In genomic region chr16:44408290-44408689, GRCm38 (mm10) we compare ENCODE assay signal across 25 mouse cellular contexts. TPM values are rescaled to one million over a fixed set of nuclear protein-coding genes. Genes with fewer than 3 reads are reported as not detected.
DNase-seq lines count a peak whose midpoint lies in the region; ATAC-seq and TF ChIP-seq lines count a peak whose summit lies in the region.
"Had no signal": no experiment of that assay in that cellular context is flagged by ENCODE, and none has a peak within 500 bp of the region (broad histone marks: within the 10 kb centered on the region; RNA-seq: fewer than 3 reads in every experiment).

No protein-coding gene starts in this region.

- H3K4me3 ChIP-seq in left cerebral cortex, adult 2 months, result no peak overlapping the region
- H3K4me3 ChIP-seq in heart, adult 2 months, result no peak overlapping the region

- no peak for TF ChIP-seq POLR2A in heart, adult 2 months (IDR thresholded peaks at IDR 0.05; ENCODE audit: insufficient read depth, low read depth, low read length)

- no peak for TF ChIP-seq CTCF in left cerebral cortex, adult 2 months (IDR thresholded peaks at IDR 0.05)
- TF ChIP-seq CTCF in heart, adult 2 months (IDR thresholded peaks at IDR 0.05), result no peak

- H3K36me3 ChIP-seq in heart, adult 2 months (ENCODE audit: control insufficient read depth, insufficient read depth, low read length), result no peaks in the 10 kb centered on the region
- H3K36me3 ChIP-seq: G1E had no signal

- no peaks in the 10 kb centered on the region for H3K79me2 ChIP-seq in heart, adult 2 months (replicated peaks; ENCODE audit: control insufficient read depth, insufficient read depth, low read length)

- peak; percentile 84 for ATAC-seq in frontal cortex, adult (ENCODE audit: low TSS enrichment)
- ATAC-seq in erythroblast, adult 5-6 weeks (replicated peaks; ENCODE audit: low FRiP score, poor library complexity, severe bottlenecking), result no peak
- ATAC-seq: activated CD4-positive, CD25-positive, alpha-beta regulatory T cell, adult 4 months; CD4-positive, CD25-positive, alpha-beta regulatory T cell, adult 4 months; Patski had no signal

- intact Hi-C loops in left cerebral cortex, adult 2 months (cut with DNase I), result no loop called here
- intact Hi-C loops in heart, adult 2 months (cut with DNase I), result no loop called here

- H3K27ac ChIP-seq in left cerebral cortex, adult 2 months, result peak overlapping the region; percentile 74
- H3K27ac ChIP-seq in heart, adult 2 months, result no peak overlapping the region

- no peaks in the 10 kb centered on the region for H3K27me3 ChIP-seq in heart, adult 2 months (ENCODE audit: control insufficient read depth, insufficient read depth, low read length)
- H3K27me3 ChIP-seq: CH12.LX had no signal

- no peak overlapping the region for H3K9ac ChIP-seq in heart, adult 2 months (ENCODE audit: low read depth, low read length)

- WGBS in heart, adult 2 months, result 92% methylated on average over 2 of the region's 2 CpGs

- H3K4me1 ChIP-seq in heart, adult 2 months (ENCODE audit: control insufficient read depth, insufficient read depth, low read length), result no peaks in the 10 kb centered on the region

- TF ChIP-seq EP300 in heart, adult 2 months (IDR thresholded peaks at IDR 0.05; ENCODE audit: insufficient read depth, low read depth, low read length), result no peak

- DNase-seq in frontal cortex, adult 2 months (ENCODE audit: extremely low spot score in 1 of 2, low spot score in 1 of 2), result no peak
- no peak for DNase-seq in left cerebral cortex, adult 2 months (ENCODE audit: extremely low spot score in 1 of 2, low spot score in 2 of 2)
- DNase-seq in left cerebral cortex, adult 11 months (ENCODE audit: low spot score), result no peak
- DNase-seq in brain, adult 2 months (ENCODE audit: low read depth, low spot score), result peak; percentile 46
- peak; percentile 27 for DNase-seq in telencephalon, adult 2 months (ENCODE audit: low read depth, low spot score)
- DNase-seq in heart, adult 2 months, result no peak
- DNase-seq: adrenal gland, adult 2 months; adrenal gland, adult 8-10 months; adrenal gland, postnatal 10 days; adrenal gland, postnatal 14 days; adrenal gland, postnatal 25 days; adrenal gland, postnatal 36 days; B cell, adult 2 months; cerebellum, adult 11 months; cerebellum, adult 11-12 months; cerebellum, adult 18-20 months had no signal

RNA-seq across cellular contexts. Expression of gene Cfap44, which starts 13.7 kb away (rescaled TPM):
- polyA plus RNA-seq in frontal cortex, adult 2 months (2012; rRNA removed), result 3.8 and 4.0 TPM in 2 replicates
- 1 to 10 TPM; 4.3 to 5.0 TPM for total RNA-seq in left cerebral cortex, adult 2 months (2021)
- not detected for total RNA-seq in heart, adult 2 months (2021)
- polyA plus RNA-seq in heart, adult 2 months (2012; rRNA removed), result 0.55 TPM in 1 of 2 replicates, not detected in the other
- not detected in 2 replicates for total RNA-seq in erythroblast, adult 5-6 weeks (2015; ENCODE audit: low replicate concordance)
- total RNA-seq in erythroblast, adult 5-6 weeks (2017; ENCODE audit: low replicate concordance), result not detected in 2 replicates
- total RNA-seq: CH12.LX, MEL had no signal
- polyA plus RNA-seq: activated CD4-positive, CD25-positive, alpha-beta regulatory T cell, adult 4 months; C2C12; CD4-positive, CD25-positive, alpha-beta regulatory T cell, adult 4 months; G1E had no signal

Comparison
In these comparisons a context has a peak if more than half of its experiments do, and no peak if none do; other contexts are left out.
1. DNase-seq: peak in brain, adult 2 months (single experiment) and telencephalon, adult 2 months (single experiment); none in frontal cortex, adult 2 months (0 of 2), left cerebral cortex, adult 2 months (0 of 2), left cerebral cortex, adult 11 months (single experiment) and heart, adult 2 months (0 of 2).
2. RNA of gene Cfap44, which starts 13.7 kb away (total RNA-seq): 4.3 to 5.0 TPM in left cerebral cortex, adult 2 months; not detected in heart, adult 2 months and not detected in erythroblast, adult 5-6 weeks; every median in the first group is over 4 times any median in the second.